Mouse (Mus musculus) right cerebral cortex, adult 18-20 months (tissue): ENCODE results near the gene Btbd35f7.
"Not testable (repeated sequence)": the region's sequence is repeated elsewhere in the genome, so short reads cannot be mapped to it uniquely, and the experiment has no call there.

Experiments
- DNase-seq: peaks from one replicate; pipeline ENCODE4 v3.0.0; 2022; ENCODE audit warnings: mixed read lengths

The Btbd35f7 gene

DNA sequence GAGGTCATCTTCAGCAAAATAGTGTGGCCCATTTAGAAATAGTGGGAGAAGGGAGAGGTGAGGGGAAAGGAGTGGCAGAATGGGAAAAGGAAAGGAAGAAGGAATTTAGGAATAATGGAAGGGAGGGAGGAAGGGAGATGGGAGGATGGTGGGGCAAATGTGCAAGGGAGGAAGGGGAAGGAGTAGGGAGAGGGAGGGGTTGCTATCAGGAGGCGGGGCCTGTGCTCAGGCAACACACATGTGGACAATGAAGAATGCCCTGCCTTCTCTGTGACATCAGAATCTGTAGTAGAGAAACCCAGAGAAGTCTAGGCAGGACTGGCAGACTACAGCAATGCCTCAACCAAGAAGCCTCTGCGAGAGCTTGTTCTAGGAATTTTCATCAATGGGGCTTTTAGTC is at the start of gene Btbd35f7:
TSS of gene Btbd35f7 (plus strand) at position 301 of the 400 bp plus-strand sequence.
- DNase-seq = not testable (repeated sequence)
